16 mouse cellular contexts compared by ENCODE assay signal in genomic region chr4:136911211-136911646, GRCm38 (mm10). TPM values are rescaled to one million over a fixed set of nuclear protein-coding genes. Genes with fewer than 3 reads are reported as not detected.
DNase-seq lines count a peak whose midpoint lies in the region; ATAC-seq lines count a peak whose summit lies in the region.
"Had no signal": no experiment of that assay in that cellular context is flagged by ENCODE, and none has a peak within 500 bp of the region (broad histone marks: within the 10 kb centered on the region; RNA-seq: fewer than 3 reads in every experiment).

No protein-coding gene starts in this region.

- H3K4me2 ChIP-seq in forebrain, embryonic 12.5 days: peak overlapping the region; percentile 32
- peak overlapping the region; percentile 40 for H3K4me2 ChIP-seq in hindbrain, embryonic 16.5 days (ENCODE audit: low read length)
- peak overlapping the region; percentile 48 for H3K4me2 ChIP-seq in neural tube, embryonic 12.5 days (replicated peaks)
- H3K4me2 ChIP-seq: lung, embryonic 14.5 days had no signal

- H3K27ac ChIP-seq in forebrain, embryonic 12.5 days: 0 out of 2 replicates have a peak overlapping the region, but pooled peaks have one; percentile 59
- H3K27ac ChIP-seq in hindbrain, embryonic 16.5 days (ENCODE audit: low read depth, low read length): no peak overlapping the region
- no peak overlapping the region for H3K27ac ChIP-seq in neural tube, embryonic 12.5 days
- H3K27ac ChIP-seq: kidney, postnatal 0 days had no signal

- DNase-seq in embryo, embryonic 10 days (ENCODE audit: low spot score): peak; percentile 41
- DNase-seq in ovary, postnatal 10 days (ENCODE audit: low spot score): no peak
- DNase-seq in gastrocnemius, postnatal 36 days: no peak
- no peak for DNase-seq in adrenal gland, postnatal 14 days
- no peak for DNase-seq in thymus, postnatal 36 days
- DNase-seq: heart, postnatal 4 days; layer of hippocampus, postnatal 36 days; lung, embryonic 14.5 days; thymus, adult 2 months had no signal

- no peaks in the 10 kb centered on the region for H3K36me3 ChIP-seq in forebrain, embryonic 12.5 days (replicated peaks)
- no peaks in the 10 kb centered on the region for H3K36me3 ChIP-seq in hindbrain, embryonic 16.5 days (ENCODE audit: control insufficient read depth, insufficient read depth, low read length)
- H3K36me3 ChIP-seq in neural tube, embryonic 12.5 days: no peaks in the 10 kb centered on the region

- H3K4me1 ChIP-seq in forebrain, embryonic 12.5 days: peaks cover 34% of the 10 kb centered on the region
- H3K4me1 ChIP-seq in hindbrain, embryonic 16.5 days (ENCODE audit: control insufficient read depth, insufficient read depth, low read depth, low read length): peaks cover 13% of the 10 kb centered on the region
- peaks cover 21% of the 10 kb centered on the region for H3K4me1 ChIP-seq in neural tube, embryonic 12.5 days

- peaks cover 72% of the 10 kb centered on the region for H3K27me3 ChIP-seq in forebrain, embryonic 12.5 days
- H3K27me3 ChIP-seq in hindbrain, embryonic 16.5 days (replicated peaks; ENCODE audit: control insufficient read depth, insufficient read depth, low read length): no peaks in the 10 kb centered on the region; the same call in 1 of the 2 replicates
- H3K27me3 ChIP-seq in neural tube, embryonic 12.5 days (replicated peaks): peaks cover 20% of the 10 kb centered on the region

- peak; percentile 71 for ATAC-seq in forebrain, embryonic 12.5 days (ENCODE audit: low FRiP score)
- 0 out of 2 replicates have a peak, but pooled peaks have one; percentile 40 for ATAC-seq in hindbrain, embryonic 16.5 days
- ATAC-seq in neural tube, embryonic 12.5 days (ENCODE audit: low FRiP score, low read depth): peak; percentile 59

- 0 out of 2 replicates have a peak overlapping the region, but pooled peaks have one; percentile 2 for H3K4me3 ChIP-seq in forebrain, embryonic 12.5 days (replicated peaks)
- no peak overlapping the region for H3K4me3 ChIP-seq in hindbrain, embryonic 16.5 days (ENCODE audit: low read length)
- no peak overlapping the region for H3K4me3 ChIP-seq in neural tube, embryonic 12.5 days

- H3K9me3 ChIP-seq in forebrain, embryonic 12.5 days: no peaks in the 10 kb centered on the region
- no peaks in the 10 kb centered on the region for H3K9me3 ChIP-seq in hindbrain, embryonic 16.5 days (ENCODE audit: control insufficient read depth, low read length)
- no peaks in the 10 kb centered on the region for H3K9me3 ChIP-seq in neural tube, embryonic 12.5 days

- no peak overlapping the region for H3K9ac ChIP-seq in forebrain, embryonic 12.5 days
- no peak overlapping the region for H3K9ac ChIP-seq in hindbrain, embryonic 16.5 days (ENCODE audit: low read depth, low read length)
- no peak overlapping the region for H3K9ac ChIP-seq in neural tube, embryonic 12.5 days
- H3K9ac ChIP-seq: lung, embryonic 14.5 days had no signal

- intact Hi-C loops in gastrocnemius, postnatal 36 days (cut with DNase I): no loop called here

- 2% methylated on average over 17 of the region's 17 CpGs for WGBS in forebrain, embryonic 12.5 days
- WGBS in hindbrain, embryonic 16.5 days: 2% methylated on average over 17 of the region's 17 CpGs
- WGBS in neural tube, embryonic 12.5 days: under 1% methylated on average over 17 of the region's 17 CpGs

RNA-seq across cellular contexts. Expression of gene C1qa, which starts 12.6 kb away (rescaled TPM):
- polyA plus RNA-seq in forebrain, embryonic 12.5 days (2016; fragmentation: Nextera tagmentation; extraction: Ambion mirVana): 10.0 and 12.0 TPM in 2 replicates
- 34.0 and 36.8 TPM in 2 replicates for polyA plus RNA-seq in hindbrain, embryonic 16.5 days (2015; fragmentation: Nextera tagmentation; extraction: Ambion mirVana)
- 17.4 and 21.0 TPM in 2 replicates for polyA plus RNA-seq in neural tube, embryonic 12.5 days (2016; fragmentation: Nextera tagmentation; extraction: Ambion mirVana)
- total RNA-seq in gastrocnemius, postnatal 36 days (2021): 10 to 100 TPM in 1 of 2 experiments, 1 to 10 TPM in 1; 8.9 to 13.5 TPM
- total RNA-seq in adrenal gland, postnatal 14 days (2021): 30.2 and 31.6 TPM in 2 replicates
- total RNA-seq: monocyte, adult 5-6 weeks had no signal
- polyA plus RNA-seq: C2C12 had no signal

RNA-seq across cellular contexts. Expression of gene C1qc, which starts 18.4 kb away (rescaled TPM):
- 9.5 and 10.2 TPM in 2 replicates for polyA plus RNA-seq in forebrain, embryonic 12.5 days (2016; fragmentation: Nextera tagmentation; extraction: Ambion mirVana)
- polyA plus RNA-seq in hindbrain, embryonic 16.5 days (2015; fragmentation: Nextera tagmentation; extraction: Ambion mirVana): 25.5 and 28.8 TPM in 2 replicates
- 19.6 and 21.3 TPM in 2 replicates for polyA plus RNA-seq in neural tube, embryonic 12.5 days (2016; fragmentation: Nextera tagmentation; extraction: Ambion mirVana)
- total RNA-seq in gastrocnemius, postnatal 36 days (2021): 10 to 100 TPM in 1 of 2 experiments, 1 to 10 TPM in 1; 7.8 to 12.1 TPM
- 23.6 and 28.0 TPM in 2 replicates for total RNA-seq in adrenal gland, postnatal 14 days (2021)
- total RNA-seq: monocyte, adult 5-6 weeks had no signal
- polyA plus RNA-seq: C2C12 had no signal

RNA-seq across cellular contexts. Expression of gene C1qb, which starts 25.2 kb away (rescaled TPM):
- polyA plus RNA-seq in forebrain, embryonic 12.5 days (2016; fragmentation: Nextera tagmentation; extraction: Ambion mirVana): 16.0 and 18.8 TPM in 2 replicates
- polyA plus RNA-seq in hindbrain, embryonic 16.5 days (2015; fragmentation: Nextera tagmentation; extraction: Ambion mirVana): 49.8 and 53.9 TPM in 2 replicates
- 32.6 and 34.9 TPM in 2 replicates for polyA plus RNA-seq in neural tube, embryonic 12.5 days (2016; fragmentation: Nextera tagmentation; extraction: Ambion mirVana)
- 10 to 100 TPM in 1 of 2 experiments, 1 to 10 TPM in 1; 9.9 to 13.7 TPM for total RNA-seq in gastrocnemius, postnatal 36 days (2021)
- total RNA-seq in adrenal gland, postnatal 14 days (2021): 28.1 and 31.7 TPM in 2 replicates
- total RNA-seq: monocyte, adult 5-6 weeks had no signal
- polyA plus RNA-seq: C2C12 had no signal

RNA-seq across cellular contexts. Expression of gene Epha8, which starts 45.4 kb away (rescaled TPM):
- 1.3 and 1.8 TPM in 2 replicates for polyA plus RNA-seq in forebrain, embryonic 12.5 days (2016; fragmentation: Nextera tagmentation; extraction: Ambion mirVana)
- 8.8 and 14.0 TPM in 2 replicates for polyA plus RNA-seq in hindbrain, embryonic 16.5 days (2015; fragmentation: Nextera tagmentation; extraction: Ambion mirVana)
- 6.6 and 7.2 TPM in 2 replicates for polyA plus RNA-seq in neural tube, embryonic 12.5 days (2016; fragmentation: Nextera tagmentation; extraction: Ambion mirVana)
- total RNA-seq in gastrocnemius, postnatal 36 days (2021): not detected
- 0.11 and 0.26 TPM in 2 replicates for total RNA-seq in adrenal gland, postnatal 14 days (2021)
- total RNA-seq: granulocyte monocyte progenitor cell, adult 5-6 weeks; heart, postnatal 4 days; monocyte, adult 5-6 weeks had no signal
